Comparison of ENCODE assay signal across 17 mouse cellular contexts in genomic region chr14:56697836-56698235, GRCm38 (mm10).
"Had no signal": no experiment of that assay in that cellular context is flagged by ENCODE, and none has a peak within 500 bp of the region (broad histone marks: within the 10 kb centered on the region; RNA-seq: fewer than 3 reads in every experiment).

No protein-coding gene starts in this region.

- H3K4me1 ChIP-seq: midbrain, embryonic 10.5 days; midbrain, embryonic 12.5 days; neural tube, embryonic 12.5 days had no signal

- H3K27me3 ChIP-seq: midbrain, embryonic 12.5 days; neural tube, embryonic 12.5 days had no signal

- H3K27ac ChIP-seq: midbrain, embryonic 10.5 days; midbrain, embryonic 12.5 days; neural tube, embryonic 12.5 days had no signal

- DNase-seq: lung, adult 18-20 months; lung, embryonic 14.5 days; lung, postnatal 10 days; lung, postnatal 4 days; midbrain, embryonic 14.5 days; retina, postnatal 1 day; right cerebral cortex, adult 18-20 months; right cerebral cortex, postnatal 25 days; right cerebral cortex, postnatal 4 days; spleen, adult 18-20 months; thymus, postnatal 14 days; thymus, postnatal 36 days had no signal

- H3K4me2 ChIP-seq: lung, embryonic 14.5 days; midbrain, embryonic 12.5 days; neural tube, embryonic 12.5 days had no signal

- H3K9ac ChIP-seq: lung, embryonic 14.5 days; midbrain, embryonic 12.5 days; neural tube, embryonic 12.5 days had no signal

- H3K9me3 ChIP-seq: midbrain, embryonic 10.5 days; midbrain, embryonic 12.5 days; neural tube, embryonic 12.5 days had no signal

- ATAC-seq: midbrain, embryonic 16.5 days had no signal

- H3K4me3 ChIP-seq: midbrain, embryonic 10.5 days; midbrain, embryonic 12.5 days; myocyte; neural tube, embryonic 12.5 days had no signal
